Mouse (Mus musculus) embryonic fibroblast, embryonic 13.5 days (primary cell): ENCODE measurements around the gene Ifitm2. TPM values are rescaled to one million over a fixed set of nuclear protein-coding genes. Genes with fewer than 3 reads are reported as not detected.
"Not testable (repeated sequence)": the region's sequence is repeated elsewhere in the genome, so short reads cannot be mapped to it uniquely, and the experiment has no call there.

Experiments
- H3K27ac ChIP-seq: 2 replicates; pipeline ENCODE4 v1.5.1; 2012; ENCODE audit warnings: low read length, control low read depth, inconsistent platforms; ENCODE audit not compliant: insufficient read depth
- H3K4me1 ChIP-seq: 2 replicates; pipeline ENCODE4 v1.6.1; 2011; ENCODE audit warnings: low read length; ENCODE audit not compliant: control insufficient read depth, insufficient read depth
- H3K4me3 ChIP-seq: 2 replicates; pipeline ENCODE4 v1.5.1; 2011; ENCODE audit warnings: mild to moderate bottlenecking, control low read depth, low read length; ENCODE audit not compliant: insufficient read depth
- CTCF ChIP-seq: IDR thresholded peaks from 2 replicates; pipeline ENCODE4 v1.5.1; 2011; ENCODE audit warnings: mild to moderate bottlenecking, control low read depth, low read length, moderate library complexity, borderline replicate concordance; ENCODE audit not compliant: insufficient read depth
- POLR2A ChIP-seq: IDR thresholded peaks from 2 replicates; pipeline ENCODE4 v1.6.1; 2011; ENCODE audit warnings: low read depth, mild to moderate bottlenecking, control low read depth, low read length, moderate library complexity
- polyA plus RNA-seq: library from polyadenylated mRNA; stranded (reverse); fragments of >200 nt; gene quantifications from 2 replicates; pipeline ENCODE4 v1.2.4, GENCODE M21; 2011; ENCODE audit warnings: low read depth; ENCODE audit not compliant: missing spikeins, insufficient read length

Ifitm2 gene
- polyA plus RNA-seq, 1 experiment: 857 TPM

DNA sequence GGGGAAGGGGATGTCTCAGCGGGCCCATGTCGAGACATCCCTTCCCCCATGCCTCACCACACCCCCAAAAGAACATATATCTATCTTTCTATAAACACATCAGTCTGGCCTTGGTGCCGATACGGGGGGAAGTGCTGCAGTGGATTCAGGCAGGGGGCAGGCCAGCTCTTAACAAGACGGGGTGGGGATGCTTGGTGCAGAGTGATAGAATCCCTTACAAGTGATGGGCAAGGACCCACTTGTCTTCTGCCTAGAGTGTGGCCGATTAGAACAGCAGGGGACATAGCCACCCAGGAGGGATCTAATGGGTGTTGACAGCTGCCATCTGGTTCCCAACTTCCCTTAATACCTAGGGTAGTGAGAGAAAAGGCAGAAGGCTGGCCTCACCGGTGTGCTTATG, 15.1 kb upstream of the Ifitm2 start:
- no peak overlapping the region for H3K4me3 ChIP-seq
- no peak overlapping the region for H3K27ac ChIP-seq
- TF ChIP-seq CTCF (no peak), POLR2A (no peak)
- H3K4me1 ChIP-seq: peaks cover 20% of the 10 kb centered on the region

DNA sequence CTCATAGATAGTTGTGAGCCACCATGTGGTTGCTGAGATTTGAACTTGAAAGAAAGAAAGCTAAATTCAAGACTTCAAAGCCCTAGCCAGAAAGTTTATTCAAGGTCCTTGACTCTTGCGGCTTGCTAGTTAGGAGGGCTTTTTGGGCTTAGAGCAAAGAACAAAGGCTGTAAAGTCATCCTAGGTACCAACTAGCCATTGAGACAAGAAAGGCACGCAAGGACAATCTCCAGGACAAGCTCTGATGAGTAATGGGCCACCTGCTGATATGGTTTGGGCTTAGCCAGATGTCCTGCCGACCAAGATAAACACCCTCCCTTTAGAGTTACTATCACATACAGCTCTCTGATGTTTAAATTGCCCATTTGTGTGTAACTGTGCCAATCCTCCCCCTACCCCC, 12.9 kb upstream of the Ifitm2 start:
- H3K4me3 ChIP-seq, H3K27ac ChIP-seq, H3K4me1 ChIP-seq: not testable (repeated sequence)

DNA sequence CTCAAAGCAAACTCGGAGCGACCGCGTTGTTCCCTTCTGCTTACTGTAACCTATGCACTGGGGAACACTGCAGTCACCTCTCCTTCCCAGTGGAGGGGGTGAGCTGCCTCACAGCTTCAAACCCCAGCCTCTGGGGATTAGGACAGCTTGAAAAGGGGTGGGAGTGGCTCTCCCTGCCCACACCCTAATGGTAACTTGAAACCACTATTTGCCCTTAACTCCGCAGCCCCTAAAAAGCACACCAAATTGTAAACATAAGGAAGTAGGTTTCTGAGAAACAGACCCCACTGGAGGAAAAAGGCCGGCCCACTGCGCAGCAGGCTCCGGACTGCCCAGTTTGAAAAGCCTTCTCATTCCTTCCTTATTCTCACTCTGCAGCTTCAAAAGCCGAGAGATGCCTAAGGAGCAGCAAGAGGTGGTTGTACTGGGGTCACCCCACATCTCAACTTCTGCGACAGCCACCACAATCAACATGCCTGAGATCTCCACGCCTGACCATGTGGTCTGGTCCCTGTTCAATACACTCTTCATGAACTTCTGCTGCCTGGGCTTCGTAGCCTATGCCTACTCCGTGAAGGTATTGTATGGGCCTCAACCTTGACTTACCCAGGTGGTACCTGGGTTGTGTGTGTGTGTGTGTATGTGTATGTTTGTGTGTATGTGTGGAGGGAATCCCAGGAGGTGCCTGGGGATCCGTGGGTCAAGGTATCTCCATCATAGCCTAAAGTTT, 12.2 kb upstream of the Ifitm2 start:
- Histone ChIP-seq H3K27ac (no peak overlapping the region), H3K4me1 (peaks cover 5% of the 10 kb centered on the region; the same call in 1 of the 2 replicates), H3K4me3 (no peak overlapping the region)
- TF ChIP-seq CTCF (no peak), POLR2A (no peak)

DNA sequence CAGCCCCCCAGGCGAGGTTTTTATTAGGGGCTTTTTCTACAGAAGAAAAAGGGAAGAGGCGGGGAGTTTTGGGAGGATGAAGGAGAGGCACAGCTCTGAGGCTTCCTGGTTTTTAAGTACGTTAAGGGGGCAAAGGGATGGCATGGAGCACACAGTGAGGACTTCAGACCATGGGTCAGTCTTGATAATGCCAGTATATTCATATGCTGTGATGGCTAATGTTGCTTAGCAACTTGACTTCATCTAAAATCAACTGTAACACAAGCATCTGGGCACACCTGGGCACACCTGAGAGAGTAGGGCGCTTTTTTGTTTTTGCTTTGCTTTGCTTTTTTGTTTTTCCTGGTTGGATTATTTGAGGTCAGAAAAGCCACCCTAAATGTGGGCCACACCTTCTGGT, 11.1 kb upstream of the Ifitm2 start, which contains the start of gene Ifitm1:
TSS of gene Ifitm1 (plus strand) at position 301 of the 400 bp plus-strand sequence.
- no peak within 1 kb of the TSS for H3K27ac ChIP-seq
- no peak within 1 kb of the TSS for H3K4me3 ChIP-seq
- TF ChIP-seq CTCF: no peak
- no peak for TF ChIP-seq POLR2A
- peaks cover 3% of the 10 kb centered on the region; the same call in 1 of the 2 replicates for H3K4me1 ChIP-seq

DNA sequence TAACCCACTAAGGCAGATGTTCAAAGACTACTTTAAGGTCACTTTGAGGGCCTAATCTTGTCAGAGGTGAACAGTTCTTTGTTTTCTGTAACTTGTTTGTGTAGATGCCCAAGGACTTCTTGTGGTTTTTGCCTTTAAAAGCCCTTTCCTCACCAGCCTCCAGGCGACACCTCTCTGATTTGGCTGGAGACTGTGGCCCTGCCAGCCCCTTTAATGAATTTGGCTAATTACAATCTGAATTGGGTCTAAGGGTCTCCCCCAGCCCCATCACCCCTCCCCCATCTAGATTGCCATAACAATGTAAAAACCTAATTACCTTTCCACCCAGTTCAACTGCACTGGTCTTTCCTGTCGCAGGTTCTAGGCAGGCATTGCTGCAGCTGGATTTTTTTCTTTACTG, 6.9 kb upstream of the Ifitm2 start:
- H3K27ac ChIP-seq: no peak overlapping the region
- TF ChIP-seq POLR2A (no peak), CTCF (no peak)
- H3K4me3 ChIP-seq: no peak overlapping the region
- 0 out of 2 replicates have a peak, but pooled peaks cover under 1% of the 10 kb centered on the region for H3K4me1 ChIP-seq

DNA sequence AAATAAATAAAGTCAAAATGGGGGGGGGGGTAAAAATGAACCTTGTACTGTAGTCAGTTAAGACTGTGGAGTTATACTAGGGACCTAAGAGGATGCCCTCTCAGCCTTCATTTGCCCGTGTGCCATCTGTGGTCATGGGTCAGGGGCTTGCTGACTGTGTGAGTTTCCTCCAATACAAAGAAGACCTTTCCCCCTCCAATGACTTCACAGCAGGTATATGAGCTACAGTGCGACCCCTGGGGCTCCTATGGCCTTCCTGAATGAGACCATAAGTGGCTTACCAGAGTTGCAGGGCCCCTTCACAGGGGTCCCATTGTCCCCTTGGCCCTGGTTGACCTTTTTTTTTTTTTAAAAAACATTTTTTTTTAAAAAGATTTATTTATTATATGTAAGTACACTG, 5.6 kb upstream of the Ifitm2 start:
- H3K4me1 ChIP-seq: no peaks in the 10 kb centered on the region; the same call in 1 of the 2 replicates
- H3K4me3 ChIP-seq: no peak overlapping the region
- TF ChIP-seq CTCF (no peak), POLR2A (no peak)
- H3K27ac ChIP-seq: no peak overlapping the region

DNA sequence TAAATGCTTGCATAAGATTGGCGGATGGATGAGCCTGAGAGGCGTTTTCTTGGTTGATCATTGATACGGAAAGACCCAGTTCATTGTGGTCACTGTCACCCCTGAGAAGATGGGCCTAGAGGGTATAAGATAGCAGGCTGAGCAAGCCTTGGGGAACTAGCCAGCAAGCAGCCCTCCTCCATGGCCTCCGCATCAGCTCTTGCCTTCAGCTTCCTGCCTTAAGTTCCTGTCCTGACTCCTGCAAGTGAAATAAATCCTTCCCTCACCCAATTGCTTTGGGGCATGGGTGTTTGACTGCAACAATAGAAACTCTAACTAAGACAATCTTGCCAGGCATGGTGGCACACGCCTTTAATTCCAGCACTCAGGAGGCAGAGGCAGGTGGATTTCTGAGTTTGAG, 4.2 kb upstream of the Ifitm2 start:
- TF ChIP-seq CTCF (no peak), POLR2A (no peak)
- H3K4me3 ChIP-seq: no peak overlapping the region
- no peak overlapping the region for H3K27ac ChIP-seq
- H3K4me1 ChIP-seq: no peaks in the 10 kb centered on the region; the same call in 1 of the 2 replicates

DNA sequence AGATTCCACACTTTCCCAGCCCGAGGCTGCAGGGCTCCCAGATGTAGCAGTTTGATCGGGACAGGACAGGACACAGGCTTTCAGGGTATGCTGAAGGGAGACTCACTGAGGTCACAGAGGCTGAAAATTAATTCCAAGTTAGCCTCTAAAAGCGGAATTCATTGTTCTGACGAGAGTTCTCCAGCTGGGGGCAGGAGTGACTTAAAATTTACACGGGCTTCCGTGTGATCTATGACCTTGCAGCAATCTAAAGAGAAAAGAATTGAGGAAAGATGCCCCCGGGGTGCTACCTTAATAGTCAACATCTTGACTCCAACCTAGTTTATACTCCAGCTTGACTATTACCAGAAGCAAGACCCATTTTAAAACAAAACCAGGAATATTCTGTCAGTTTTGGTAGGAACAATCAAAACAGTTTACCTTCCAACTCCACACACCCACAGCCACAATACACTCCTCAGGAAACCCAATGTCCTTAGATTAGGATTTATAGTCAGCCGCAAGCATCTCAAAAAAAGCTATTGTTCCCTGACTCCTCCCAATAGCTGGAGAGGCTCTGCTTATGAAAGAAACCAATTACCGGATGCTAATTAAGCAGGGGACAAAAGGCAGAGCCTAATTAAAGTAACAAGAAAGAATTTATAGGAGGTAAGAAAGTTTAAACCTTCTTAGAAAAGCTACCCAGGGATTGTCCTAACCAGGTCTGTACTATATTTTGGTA, 3.6 kb upstream of the Ifitm2 start:
- H3K4me3 ChIP-seq: no peak overlapping the region
- TF ChIP-seq POLR2A: no peak
- no peak for TF ChIP-seq CTCF
- H3K27ac ChIP-seq: peak overlapping the region; percentile 20; the same call in 1 of the 2 replicates

DNA sequence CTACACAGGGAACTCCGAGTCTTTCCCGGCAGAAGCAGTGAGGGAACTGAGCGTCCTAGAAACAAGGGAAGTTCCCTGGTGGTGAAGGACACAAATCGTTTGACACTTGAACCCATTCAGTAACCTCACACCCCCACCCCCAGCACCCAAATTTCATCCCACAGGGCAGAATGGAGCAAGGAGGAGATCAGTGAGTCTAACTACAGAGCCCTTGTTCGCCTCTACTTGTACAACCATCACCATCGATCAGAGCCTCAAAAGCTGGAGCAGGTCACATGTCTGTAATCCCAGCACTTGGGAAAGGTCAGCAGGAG, 726 bp upstream of the Ifitm2 start:
- H3K4me3 ChIP-seq: no peak overlapping the region
- H3K27ac ChIP-seq: peak overlapping the region; percentile 98
- TF ChIP-seq CTCF: no peak
- TF ChIP-seq POLR2A: 0 out of 2 replicates have a peak, but pooled peaks have one; percentile 56
- H3K4me1 ChIP-seq: peaks cover 3% of the 10 kb centered on the region

More for the DNA sequence above, 3.6 kb upstream of the Ifitm2 start:
- H3K4me1 ChIP-seq: no peaks in the 10 kb centered on the region; the same call in 1 of the 2 replicates

DNA sequence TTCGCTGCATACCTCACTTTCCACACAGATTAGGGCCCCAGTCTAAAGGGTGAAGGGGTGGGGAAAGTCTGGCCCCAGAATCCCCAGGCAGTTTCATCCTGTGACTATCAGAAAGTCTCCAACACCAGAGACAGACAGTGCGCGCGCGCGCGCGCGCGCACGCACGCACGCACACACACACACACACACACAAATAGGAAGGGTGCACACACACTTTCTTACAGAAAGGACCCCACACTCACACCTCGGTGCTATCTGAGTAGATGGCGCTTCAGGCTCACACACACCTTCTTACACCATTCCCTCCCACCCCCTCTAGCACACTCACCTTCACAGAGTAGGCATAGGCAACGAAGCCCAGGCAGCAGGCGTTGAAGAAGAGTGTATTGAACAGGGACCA, 445 bp downstream of the Ifitm2 start:
- Histone ChIP-seq H3K27ac (peak overlapping the region; percentile 98), H3K4me3 (peak overlapping the region; percentile 94), H3K4me1 (peaks cover 13% of the 10 kb centered on the region)
- no peak for TF ChIP-seq CTCF
- no peak; the same call in 1 of the 2 replicates for TF ChIP-seq POLR2A
